Mouse (Mus musculus) CH12.LX (cell line): ENCODE data around the gene Csnk1g2. TPM values are rescaled to one million over a fixed set of nuclear protein-coding genes. Genes with fewer than 3 reads are reported as not detected.

ENCODE experiments used
- DNase-seq: peaks from one replicate; pipeline ENCODE4 v3.0.0-alpha.2; 2013; ENCODE audit errors: extremely low read depth
- H3K27ac ChIP-seq: 2 replicates; pipeline ENCODE4 v1.5.1; 2012; ENCODE audit warnings: low read depth, mild to moderate bottlenecking, control low read depth, moderate library complexity; ENCODE audit not compliant: insufficient read depth
- H3K27me3 ChIP-seq: replicated peaks from 2 replicates; pipeline ENCODE3; 2012; ENCODE audit warnings: inconsistent platforms
- H3K36me3 ChIP-seq, 2 experiments: replicated peaks in 1 of 2; 2 replicates each; pipeline versions ENCODE3 to v1.6.1; 2012; ENCODE audit warnings: inconsistent platforms in 1 of 2, low read length in 1 of 2, mild to moderate bottlenecking in 1 of 2, mixed read lengths in 1 of 2, moderate library complexity in 1 of 2; ENCODE audit not compliant: control insufficient read depth in 1 of 2, insufficient read depth in 1 of 2
- H3K4me1 ChIP-seq, 2 experiments: 2 replicates each; pipeline ENCODE4 v1.6.1; 2012; ENCODE audit warnings: inconsistent platforms in 1 of 2, moderate library complexity in 1 of 2; ENCODE audit not compliant: insufficient read depth in 2 of 2, control insufficient read depth in 1 of 2
- H3K4me2 ChIP-seq: 2 replicates; pipeline ENCODE4 v1.6.1; 2012; ENCODE audit warnings: low read depth, mild to moderate bottlenecking, control low read depth; ENCODE audit not compliant: poor library complexity, insufficient read depth, severe bottlenecking
- H3K4me3 ChIP-seq, 3 experiments: fragments of 150-350 bp in 1 of 3; sonication (generic) in 1 of 3; replicated peaks in 1 of 3; 2 replicates each; pipeline versions ENCODE3 to v1.5.1; 2011 to 2012; ENCODE audit warnings: low read depth in 2 of 3, low read length in 2 of 3, mild to moderate bottlenecking in 2 of 3, moderate library complexity in 2 of 3, control low read depth in 1 of 3, improper control_type of control experiment in 1 of 3, inconsistent platforms in 1 of 3, mixed read lengths in 1 of 3; ENCODE audit not compliant: poor library complexity in 1 of 3
- H3K79me2 ChIP-seq: replicated peaks from 2 replicates; pipeline ENCODE4 v1.6.1; 2012; ENCODE audit warnings: mild to moderate bottlenecking, moderate library complexity; ENCODE audit not compliant: control insufficient read depth, poor library complexity, insufficient read depth, severe bottlenecking; ENCODE audit errors: extremely low read depth
- H3K9ac ChIP-seq: 2 replicates; pipeline ENCODE4 v1.6.1; 2012; ENCODE audit warnings: low read depth, mild to moderate bottlenecking, control low read depth, moderate library complexity; ENCODE audit not compliant: insufficient read depth
- H3K9me3 ChIP-seq: replicated peaks from 2 replicates; pipeline ENCODE3; 2012; ENCODE audit warnings: low read length, inconsistent platforms, mixed read lengths
- BHLHE40 ChIP-seq: IDR thresholded peaks from 2 replicates; pipeline ENCODE4 v1.6.1; 2011; ENCODE audit warnings: mild to moderate bottlenecking, low read depth, low read length, improper control_type of control experiment
- CHD1 ChIP-seq: IDR thresholded peaks from 2 replicates; pipeline ENCODE4 v1.6.1; 2012; ENCODE audit warnings: low read depth, low read length, improper control_type of control experiment, inconsistent platforms
- E2F4 ChIP-seq: IDR thresholded peaks from 2 replicates; pipeline ENCODE4 v1.6.1; 2011; ENCODE audit warnings: low read depth, low read length, improper control_type of control experiment; ENCODE audit not compliant: insufficient replicate concordance
- ELF1 ChIP-seq: IDR thresholded peaks from 2 replicates; pipeline ENCODE4 v1.6.1; 2014; ENCODE audit warnings: low read depth, mild to moderate bottlenecking, inconsistent platforms, low read length, improper control_type of control experiment
- ETS1 ChIP-seq: conservative IDR thresholded peaks from 2 replicates; pipeline ENCODE4 v1.6.1; 2012; ENCODE audit warnings: low read depth, mild to moderate bottlenecking, inconsistent platforms, low read length, improper control_type of control experiment, moderate library complexity
- GABPA ChIP-seq: IDR thresholded peaks from 2 replicates; pipeline ENCODE4 v1.6.1; 2012; ENCODE audit warnings: low read depth, low read length, improper control_type of control experiment, inconsistent platforms; ENCODE audit not compliant: insufficient replicate concordance
- HCFC1 ChIP-seq: IDR thresholded peaks from 2 replicates; pipeline ENCODE4 v1.6.1; 2012; ENCODE audit warnings: low read depth, mild to moderate bottlenecking, inconsistent platforms, low read length, improper control_type of control experiment
- IRF4 ChIP-seq: IDR thresholded peaks from 2 replicates; pipeline ENCODE4 v1.6.1; 2014; ENCODE audit warnings: low read depth, mild to moderate bottlenecking, inconsistent platforms, low read length, improper control_type of control experiment
- JUND ChIP-seq: conservative IDR thresholded peaks from 2 replicates; pipeline ENCODE4 v1.6.1; 2011; ENCODE audit warnings: low read depth, low read length, improper control_type of control experiment
- KAT2A ChIP-seq: IDR thresholded peaks from 2 replicates; pipeline ENCODE4 v1.6.1; 2012; ENCODE audit warnings: low read length, improper control_type of control experiment, inconsistent platforms; ENCODE audit not compliant: insufficient replicate concordance
- MAX ChIP-seq: IDR thresholded peaks from 2 replicates; pipeline ENCODE4 v1.6.1; 2011; ENCODE audit warnings: low read length, improper control_type of control experiment
- MAZ ChIP-seq: IDR thresholded peaks from 2 replicates; pipeline ENCODE4 v1.6.1; 2012; ENCODE audit warnings: low read depth, mild to moderate bottlenecking, inconsistent platforms, low read length, improper control_type of control experiment, moderate library complexity
- MEF2A ChIP-seq: IDR thresholded peaks from 2 replicates; pipeline ENCODE4 v1.6.1; 2014; ENCODE audit warnings: low read depth, mild to moderate bottlenecking, inconsistent platforms, low read length, improper control_type of control experiment, borderline replicate concordance
- MXI1 ChIP-seq: IDR thresholded peaks from 2 replicates; pipeline ENCODE4 v1.6.1; 2011; ENCODE audit warnings: mild to moderate bottlenecking, low read depth, low read length, improper control_type of control experiment
- MYC ChIP-seq: IDR thresholded peaks from 2 replicates; pipeline ENCODE4 v1.6.1; 2011; ENCODE audit warnings: low read depth, mild to moderate bottlenecking, improper control_type of control experiment, low read length
- NELFE ChIP-seq: IDR thresholded peaks from 2 replicates; pipeline ENCODE4 v1.6.1; 2011; ENCODE audit warnings: low read depth, low read length, improper control_type of control experiment
- NRF1 ChIP-seq: IDR thresholded peaks from 2 replicates; pipeline ENCODE4 v1.6.1; 2014; ENCODE audit warnings: low read depth, mild to moderate bottlenecking, inconsistent platforms, low read length, improper control_type of control experiment, moderate library complexity
- POLR2A ChIP-seq: IDR thresholded peaks from 2 replicates; pipeline ENCODE4 v1.6.1; 2011; ENCODE audit warnings: low read depth, mild to moderate bottlenecking, improper control_type of control experiment, low read length
- POLR2AphosphoS2 ChIP-seq: IDR thresholded peaks from 2 replicates; pipeline ENCODE4 v1.6.1; 2011; ENCODE audit warnings: low read depth, low read length, improper control_type of control experiment
- RCOR1 ChIP-seq: conservative IDR thresholded peaks from 2 replicates; pipeline ENCODE4 v1.6.1; 2012; ENCODE audit warnings: low read depth, mild to moderate bottlenecking, inconsistent platforms, low read length, improper control_type of control experiment
- SIN3A ChIP-seq: IDR thresholded peaks from 2 replicates; pipeline ENCODE4 v1.6.1; 2012; ENCODE audit warnings: low read length, improper control_type of control experiment, inconsistent platforms
- TBP ChIP-seq: conservative IDR thresholded peaks from 2 replicates; pipeline ENCODE4 v1.6.1; 2011; ENCODE audit warnings: low read depth, low read length, improper control_type of control experiment
- TCF12 ChIP-seq: IDR thresholded peaks from 2 replicates; pipeline ENCODE4 v1.6.1; 2014; ENCODE audit warnings: low read depth, mild to moderate bottlenecking, inconsistent platforms, low read length, improper control_type of control experiment
- UBTF ChIP-seq: IDR thresholded peaks from 2 replicates; pipeline ENCODE4 v1.6.1; 2012; ENCODE audit warnings: low read depth, mild to moderate bottlenecking, inconsistent platforms, low read length, improper control_type of control experiment, moderate library complexity
- USF1 ChIP-seq: IDR thresholded peaks from 2 replicates; pipeline ENCODE4 v1.6.1; 2014; ENCODE audit warnings: low read depth, mild to moderate bottlenecking, inconsistent platforms, low read length, improper control_type of control experiment
- ZC3H11A ChIP-seq: IDR thresholded peaks from 2 replicates; pipeline ENCODE4 v1.6.1; 2012; ENCODE audit warnings: low read depth, mild to moderate bottlenecking, inconsistent platforms, low read length, improper control_type of control experiment
- ZMIZ1 ChIP-seq: IDR thresholded peaks from 2 replicates; pipeline ENCODE4 v1.6.1; 2012; ENCODE audit warnings: low read depth, mild to moderate bottlenecking, inconsistent platforms, low read length, improper control_type of control experiment
- dilution Hi-C: fragments of 300-500 bp; cut with MboI; formaldehyde crosslinking; loops from 2 replicates; pipeline ENCODE4 v1.14.3; 2020; ENCODE audit warnings: low sequenced_read_pairs; ENCODE audit not compliant: extremely low pct_unique_long_range_greater_than_20kb, extremely low pct_ligation_motif_present
- in situ Hi-C: fragments of 300-500 bp; cut with MboI; formaldehyde crosslinking; loops from 3 replicates; pipeline ENCODE4 v1.14.3; 2019; ENCODE audit warnings: low sequenced_read_pairs, low pct_ligation_motif_present, low pct_unique_long_range_greater_than_20kb, mixed read lengths
- polyA plus RNA-seq: library from polyadenylated mRNA; unstranded; fragments of >175 nt; gene quantifications from 2 replicates; pipeline ENCODE4 v1.2.1, GENCODE M21; 2012; ENCODE audit warnings: low read depth; ENCODE audit not compliant: insufficient read length
- total RNA-seq, 2 experiments: library from RNA; depleted of rRNA; stranded (reverse); fragments of 300-350 nt in 1 of 2; fragments of >200 nt in 1 of 2; gene quantifications; 2 replicates each; pipeline ENCODE4 v1.2.3; 2012 to 2014

Gene Csnk1g2
- total and polyA plus RNA-seq, 3 experiments = 44.1 to 59.0 (median 50.1) TPM

DNA sequence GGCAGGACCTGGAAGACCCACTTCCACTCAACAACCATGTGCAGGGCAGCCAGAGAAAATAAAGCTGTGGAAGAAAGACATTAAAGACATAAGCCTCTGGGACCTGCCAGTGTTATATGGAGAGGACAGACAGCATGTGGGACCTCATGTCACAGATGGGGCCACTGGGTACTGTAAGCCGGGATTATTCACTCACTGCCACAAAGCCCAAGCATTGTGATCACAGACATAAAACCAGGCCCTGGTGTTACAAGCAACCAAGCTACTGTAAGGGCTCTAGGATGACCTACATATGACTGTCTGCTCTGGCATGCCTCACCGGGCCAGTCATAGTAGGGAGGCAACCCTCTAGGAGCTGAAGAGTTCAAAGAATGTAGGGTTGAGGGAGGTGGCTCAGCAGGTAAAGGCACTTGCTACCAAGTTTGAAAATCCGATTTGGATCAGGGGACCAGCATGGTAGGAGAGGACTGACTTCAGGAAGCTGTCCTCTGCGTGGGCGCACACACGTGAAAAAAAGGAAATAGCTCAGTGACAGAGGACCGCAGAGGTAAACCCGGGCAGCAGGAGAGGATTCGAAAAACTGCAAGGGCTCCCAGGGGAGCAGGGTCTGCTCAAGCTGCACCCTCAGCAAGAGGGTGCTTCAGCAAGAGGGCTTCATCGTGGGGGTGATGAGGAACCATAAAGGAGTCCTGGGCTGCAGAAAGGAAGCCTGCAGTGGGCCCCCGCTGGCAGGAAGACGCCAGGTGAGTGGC lies 33.3 kb upstream of the Csnk1g2 start:
- dilution Hi-C loops = no loop called here
- H3K36me3 ChIP-seq = peaks cover 19 to 34% of the 10 kb centered on the region in 2 experiments
- no peak for DNase-seq
- H3K79me2 ChIP-seq = peaks cover 20% of the 10 kb centered on the region
- H3K4me3 ChIP-seq = peak overlapping the region; percentile 90 to 91 (median 91)
- no peaks in the 10 kb centered on the region for H3K27me3 ChIP-seq
- H3K9me3 ChIP-seq = no peaks in the 10 kb centered on the region
- H3K4me1 ChIP-seq = peaks cover 29 to 52% of the 10 kb centered on the region in 2 experiments
- in situ Hi-C loops = no loop called here
- H3K27ac ChIP-seq = no peak overlapping the region; the same call in 1 of the 2 replicates
- TF ChIP-seq SIN3A = peak; percentile 61; the same call in 1 of the 2 replicates
- peak; percentile 62; the same call in 1 of the 2 replicates for TF ChIP-seq MXI1
- peak; percentile 75 for TF ChIP-seq BHLHE40
- TF ChIP-seq TBP = no peak
- peak; percentile 59 for TF ChIP-seq MAX
- TF ChIP-seq, all 38 proteins: peak for 4
- peak overlapping the region; percentile 92 for H3K4me2 ChIP-seq
- H3K9ac ChIP-seq = peak overlapping the region; percentile 78

DNA sequence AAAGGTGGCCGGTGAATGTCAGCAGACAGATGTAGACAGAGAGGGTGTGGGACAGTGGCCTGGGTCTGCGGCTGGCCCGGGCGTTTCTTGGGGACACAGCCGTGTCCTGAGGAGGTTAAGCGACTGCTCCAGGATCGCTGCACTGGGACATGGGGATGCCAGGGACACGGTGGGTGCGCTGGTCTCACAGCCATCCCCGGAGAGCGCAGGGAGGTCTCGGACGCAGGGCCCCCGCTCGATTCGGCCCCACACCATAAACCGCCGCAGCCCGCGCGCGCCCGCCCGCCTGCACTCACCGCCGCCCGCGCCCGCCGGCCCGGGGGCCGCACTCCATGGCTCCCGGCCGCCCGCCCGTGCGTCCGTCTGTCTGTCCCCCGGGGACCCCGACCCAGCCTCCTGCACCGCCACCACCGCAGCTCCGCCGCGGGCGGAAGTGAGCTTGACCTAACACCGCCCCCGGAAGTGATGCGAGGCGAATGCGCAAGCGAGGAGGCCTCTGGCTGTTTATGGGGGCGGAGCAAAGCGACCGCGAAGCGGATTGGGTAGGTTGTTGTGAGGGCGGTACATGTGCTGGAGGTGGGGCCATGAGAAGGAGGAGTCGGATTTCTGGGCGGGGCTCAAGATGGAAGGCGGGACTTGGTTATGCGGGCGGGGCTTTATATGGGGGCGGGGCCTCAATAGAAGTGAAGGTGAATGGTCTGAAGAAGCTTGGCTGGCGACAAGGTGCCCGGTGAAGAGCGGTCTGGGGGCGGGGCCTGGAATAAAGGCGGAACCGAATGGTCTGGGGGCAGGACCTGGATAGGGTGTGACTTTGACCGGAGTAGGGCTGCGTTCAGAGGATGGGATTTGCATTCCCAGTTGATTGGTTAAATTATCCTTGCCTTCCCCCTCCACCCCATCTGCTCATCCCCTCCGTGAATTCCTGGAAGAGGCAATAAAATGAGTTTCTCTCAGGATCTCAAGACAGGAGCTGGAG lies 32.5 kb upstream of the Csnk1g2 start, which contains the start of gene Abhd17a:
Abhd17a (minus strand) TSS at position 463 of the 976 bp plus-strand sequence.
- Histone ChIP-seq H3K4me1 (peaks cover 25 to 43% of the 10 kb centered on the region in 2 experiments), H3K79me2 (peaks cover 20% of the 10 kb centered on the region), H3K4me3 (peak within 1 kb of the TSS; percentile 90 to 91 (median 91)), H3K9me3 (no peaks in the 10 kb centered on the region), H3K27me3 (no peaks in the 10 kb centered on the region), H3K27ac (no peak within 1 kb of the TSS; the same call in 1 of the 2 replicates), H3K36me3 (peaks cover 11 to 25% of the 10 kb centered on the region in 2 experiments), H3K4me2 (peak within 1 kb of the TSS; percentile 92), H3K9ac (peak within 1 kb of the TSS; percentile 78)
- in situ Hi-C loops = no loop called here
- dilution Hi-C loops = no loop called here
- DNase-seq = peak; percentile 99
- TF ChIP-seq MAZ (peak; percentile 74; the same call in 1 of the 2 replicates), HCFC1 (peak; percentile 78), ELF1 (peak; percentile 89), MEF2A (no peak), ZC3H11A (no peak), JUND (no peak), NELFE (peak; percentile 83), NRF1 (peak; percentile 83), POLR2A (peak; percentile 80), MAX (0 out of 2 replicates have a peak, but pooled peaks have one; percentile 13), POLR2AphosphoS2 (no peak), UBTF (no peak), GABPA (no peak), USF1 (no peak), ZMIZ1 (peak; percentile 36; the same call in 1 of the 2 replicates), KAT2A (0 out of 2 replicates have a peak, but pooled peaks have one; percentile 31), RCOR1 (no peak), CHD1 (no peak), ETS1 (no peak), MYC (no peak; the same call in 1 of the 2 replicates), MXI1 (no peak; the same call in 1 of the 2 replicates), IRF4 (peak; percentile 11; the same call in 1 of the 2 replicates), E2F4 (no peak), TCF12 (peak; percentile 61), SIN3A (peak; percentile 60; the same call in 1 of the 2 replicates)
